Comparison of ENCODE assay signal across 24 mouse cellular contexts in genomic region chr6:128845998-128846542, GRCm38 (mm10). TPM values are rescaled to one million over a fixed set of nuclear protein-coding genes. Genes with fewer than 3 reads are reported as not detected.
DNase-seq lines count a peak whose midpoint lies in the region; ATAC-seq and TF ChIP-seq lines count a peak whose summit lies in the region.
"Had no signal": no experiment of that assay in that cellular context is flagged by ENCODE, and none has a peak within 500 bp of the region (broad histone marks: within the 10 kb centered on the region; RNA-seq: fewer than 3 reads in every experiment).

No protein-coding gene starts in this region.

- no peaks in the 10 kb centered on the region for H3K27me3 ChIP-seq in liver, embryonic 11.5 days (replicated peaks; ENCODE audit: control insufficient read depth, insufficient read depth, low read length)
- H3K27me3 ChIP-seq in CH12.LX (replicated peaks): no peaks in the 10 kb centered on the region
- H3K27me3 ChIP-seq in liver, embryonic 15.5 days: no peaks in the 10 kb centered on the region
- H3K27me3 ChIP-seq: heart, embryonic 12.5 days; limb, embryonic 15.5 days; midbrain, embryonic 15.5 days; neural tube, embryonic 15.5 days had no signal

- H3K9ac ChIP-seq in liver, embryonic 11.5 days (ENCODE audit: low read depth, low read length): no peak overlapping the region
- no peak overlapping the region for H3K9ac ChIP-seq in CH12.LX (ENCODE audit: insufficient read depth, low read depth)
- no peak overlapping the region for H3K9ac ChIP-seq in liver, embryonic 15.5 days
- H3K9ac ChIP-seq: forebrain, postnatal 0 days; heart, embryonic 12.5 days; limb, embryonic 15.5 days; midbrain, embryonic 15.5 days; neural tube, embryonic 15.5 days had no signal

- H3K4me1 ChIP-seq in liver, embryonic 11.5 days (replicated peaks; ENCODE audit: control insufficient read depth, insufficient read depth, low read length): peaks cover 15% of the 10 kb centered on the region
- peaks cover 3 to 34% of the 10 kb centered on the region in 2 experiments for H3K4me1 ChIP-seq in CH12.LX (ENCODE audit: control insufficient read depth in 1 of 2, insufficient read depth in 2 of 2)
- H3K4me1 ChIP-seq in liver, embryonic 15.5 days (replicated peaks): peaks cover 42% of the 10 kb centered on the region

- 50% methylated on average over 6 of the region's 9 CpGs for WGBS in liver, embryonic 11.5 days
- WGBS in liver, embryonic 15.5 days (ENCODE audit: insufficient replicate concordance): 31% methylated on average over 9 of the region's 9 CpGs

- no peak overlapping the region for H3K27ac ChIP-seq in liver, embryonic 11.5 days (ENCODE audit: low read depth, low read length)
- no peak overlapping the region for H3K27ac ChIP-seq in CH12.LX (ENCODE audit: insufficient read depth, low read depth)
- no peak overlapping the region for H3K27ac ChIP-seq in liver, embryonic 15.5 days (replicated peaks)
- H3K27ac ChIP-seq: hindbrain, postnatal 0 days; limb, embryonic 15.5 days; midbrain, embryonic 15.5 days had no signal

- no peaks in the 10 kb centered on the region for H3K36me3 ChIP-seq in liver, embryonic 11.5 days (ENCODE audit: control insufficient read depth, insufficient read depth, low read length)
- H3K36me3 ChIP-seq in CH12.LX (replicated peaks in 1 of 2; ENCODE audit: control insufficient read depth in 1 of 2, insufficient read depth in 1 of 2, low read length in 1 of 2): peaks cover 23 to 37% of the 10 kb centered on the region in 2 experiments
- no peaks in the 10 kb centered on the region for H3K36me3 ChIP-seq in liver, embryonic 15.5 days (replicated peaks)
- H3K36me3 ChIP-seq: heart, embryonic 12.5 days; limb, embryonic 15.5 days; midbrain, embryonic 15.5 days; neural tube, embryonic 15.5 days had no signal

- in situ Hi-C loops in CH12.LX (cut with MboI; ENCODE audit: low pct_ligation_motif_present, low pct_unique_long_range_greater_than_20kb, low sequenced_read_pairs): loop anchor here (5.0 to 25.0 kb wide), 2 partner anchors 406 to 516 kb away; no protein-coding TSS in a partner anchor

- TF ChIP-seq EP300 in CH12.LX (IDR thresholded peaks at IDR 0.05; ENCODE audit: low read length): no peak

- peak; percentile 39 for ATAC-seq in liver, embryonic 11.5 days (replicated peaks; ENCODE audit: low FRiP score)
- ATAC-seq in liver, embryonic 15.5 days (ENCODE audit: insufficient read depth): peak; percentile 10
- ATAC-seq: forebrain, postnatal 0 days; midbrain, embryonic 15.5 days had no signal

- dilution Hi-C loops in CH12.LX (cut with MboI; ENCODE audit: extremely low pct_ligation_motif_present, extremely low pct_unique_long_range_greater_than_20kb, low sequenced_read_pairs): no loop called here

- H3K9me3 ChIP-seq in liver, embryonic 11.5 days (ENCODE audit: control insufficient read depth, low read length): no peaks in the 10 kb centered on the region
- H3K9me3 ChIP-seq in CH12.LX (replicated peaks; ENCODE audit: low read length): no peaks in the 10 kb centered on the region
- H3K9me3 ChIP-seq in liver, embryonic 15.5 days (replicated peaks): no peaks in the 10 kb centered on the region
- H3K9me3 ChIP-seq: heart, embryonic 12.5 days; limb, embryonic 15.5 days; midbrain, embryonic 15.5 days; neural tube, embryonic 15.5 days had no signal

- TF ChIP-seq CTCF in CH12.LX (conservative IDR thresholded peaks at IDR 0.05 in 1 of 2, IDR thresholded peaks at IDR 0.05 in 1 of 2; ENCODE audit: low read depth in 2 of 2, low read length in 2 of 2): 0 out of 4 replicates have a peak, but pooled peaks of 1 of the 2 experiments have one; percentile 32

- no peak for TF ChIP-seq RAD21 in CH12.LX (IDR thresholded peaks at IDR 0.05; ENCODE audit: low read depth, low read length)

- peak; percentile 35 for DNase-seq in embryo, embryonic 10 days (ENCODE audit: low spot score)
- DNase-seq in embryo, embryonic 9.5 days (ENCODE audit: extremely low spot score): no peak
- no peak for DNase-seq in liver, embryonic 11.5 days (ENCODE audit: low spot score)
- no peak for DNase-seq in liver
- DNase-seq in CH12.LX (ENCODE audit: extremely low read depth): peak; percentile 38
- no peak for DNase-seq in frontal cortex, postnatal 10 days (ENCODE audit: low spot score in 2 of 2)
- DNase-seq in spleen, postnatal 4 days (ENCODE audit: low spot score in 2 of 2): no peak

- peak; percentile 27; the same call in 1 of the 2 replicates for TF ChIP-seq POLR2A in CH12.LX (IDR thresholded peaks at IDR 0.05; ENCODE audit: low read depth, low read length)

- no peak overlapping the region for H3K4me3 ChIP-seq in liver, embryonic 11.5 days (ENCODE audit: low read depth, low read length)
- H3K4me3 ChIP-seq in CH12.LX (replicated peaks in 1 of 3; ENCODE audit: low read depth in 2 of 3, low read length in 2 of 3, poor library complexity in 1 of 3): no peak overlapping the region
- H3K4me3 ChIP-seq in liver, embryonic 15.5 days (replicated peaks): no peak overlapping the region
- H3K4me3 ChIP-seq: limb, embryonic 15.5 days; midbrain, embryonic 15.5 days; myocyte; neural tube, embryonic 15.5 days had no signal

- H3K79me2 ChIP-seq in CH12.LX (replicated peaks; ENCODE audit: control insufficient read depth, extremely low read depth, insufficient read depth, poor library complexity, severe bottlenecking): peaks cover 3% of the 10 kb centered on the region; the same call in 1 of the 2 replicates

- H3K4me2 ChIP-seq in liver, embryonic 11.5 days: no peak overlapping the region
- H3K4me2 ChIP-seq in CH12.LX (ENCODE audit: insufficient read depth, low read depth, poor library complexity, severe bottlenecking): no peak overlapping the region
- H3K4me2 ChIP-seq in liver, embryonic 15.5 days: no peak overlapping the region
- H3K4me2 ChIP-seq: limb, embryonic 15.5 days had no signal

TF ChIP-seq in CH12.LX, 34 proteins besides CTCF, POLR2A, EP300 and RAD21:
- TF ChIP-seq POLR2AphosphoS2 (IDR thresholded peaks at IDR 0.05; ENCODE audit: low read depth, low read length) (no peak), TBP (conservative IDR thresholded peaks at IDR 0.05; ENCODE audit: low read depth, low read length) (peak; percentile 97)

RNA-seq across cellular contexts. Expression of gene Klrb1b, which starts 19.9 kb away (rescaled TPM):
- polyA plus RNA-seq in liver, embryonic 11.5 days (2014; fragmentation: Nextera tagmentation; extraction: Ambion mirVana): not detected in 2 replicates
- total RNA-seq in CH12.LX (2012; rRNA removed) (not detected in 2 replicates), CH12.LX (2014; rRNA removed) (not detected in 2 replicates)
- polyA plus RNA-seq in CH12.LX (2012; ENCODE audit: insufficient read length, low read depth): not detected in 2 replicates
- polyA plus RNA-seq in liver, embryonic 15.5 days (2015; fragmentation: Nextera tagmentation; extraction: Ambion mirVana): 0.18 and 0.23 TPM in 2 replicates
- total RNA-seq: common myeloid progenitor, adult 5-6 weeks; forebrain, postnatal 0 days; gastrocnemius, adult 8-10 months; granulocyte monocyte progenitor cell, adult 5-6 weeks; hindbrain, postnatal 0 days; left cerebral cortex, adult 18-20 months; left cerebral cortex, postnatal 36 days had no signal
- polyA plus RNA-seq: forebrain, postnatal 0 days; heart, embryonic 12.5 days; hindbrain, postnatal 0 days; midbrain, embryonic 15.5 days; myocyte; neural tube, embryonic 15.5 days had no signal

RNA-seq across cellular contexts. Expression of gene Gm44511, which starts 20.0 kb away (rescaled TPM):
- not detected in 2 replicates for polyA plus RNA-seq in liver, embryonic 11.5 days (2014; fragmentation: Nextera tagmentation; extraction: Ambion mirVana)
- total RNA-seq in CH12.LX (2012; rRNA removed) (not detected in 2 replicates), CH12.LX (2014; rRNA removed) (not detected in 2 replicates)
- not detected in 2 replicates for polyA plus RNA-seq in CH12.LX (2012; ENCODE audit: insufficient read length, low read depth)
- polyA plus RNA-seq in liver, embryonic 15.5 days (2015; fragmentation: Nextera tagmentation; extraction: Ambion mirVana): not detected in 2 replicates
- total RNA-seq: adrenal gland, adult 18-20 months; forebrain, postnatal 0 days; granulocyte monocyte progenitor cell, adult 5-6 weeks; heart, postnatal 14 days; hindbrain, postnatal 0 days; left cerebral cortex, adult 18-20 months; left cerebral cortex, postnatal 36 days had no signal
- polyA plus RNA-seq: forebrain, postnatal 0 days; heart, embryonic 12.5 days; hindbrain, postnatal 0 days; limb, embryonic 15.5 days; midbrain, embryonic 15.5 days; myocyte; neural tube, embryonic 15.5 days had no signal

RNA-seq across cellular contexts. Expression of gene Clec2i, which starts 41.3 kb away (rescaled TPM):
- not detected in 2 replicates for polyA plus RNA-seq in liver, embryonic 11.5 days (2014; fragmentation: Nextera tagmentation; extraction: Ambion mirVana)
- total RNA-seq in CH12.LX (2012; rRNA removed) (34.4 and 38.5 TPM in 2 replicates), CH12.LX (2014; rRNA removed) (104 and 134 TPM in 2 replicates)
- polyA plus RNA-seq in CH12.LX (2012; ENCODE audit: insufficient read length, low read depth): 80.7 and 90.3 TPM in 2 replicates
- polyA plus RNA-seq in liver, embryonic 15.5 days (2015; fragmentation: Nextera tagmentation; extraction: Ambion mirVana): 0.17 and 0.25 TPM in 2 replicates
- total RNA-seq: forebrain, postnatal 0 days; gastrocnemius, adult 8-10 months; hindbrain, postnatal 0 days; layer of hippocampus, adult 8-10 months; left cerebral cortex, adult 18-20 months; left cerebral cortex, postnatal 36 days had no signal
- polyA plus RNA-seq: embryonic facial prominence, embryonic 14.5 days; heart, embryonic 12.5 days; limb, embryonic 15.5 days; midbrain, embryonic 15.5 days; myocyte; neural tube, embryonic 15.5 days had no signal

RNA-seq across cellular contexts. Expression of gene BC035044, which starts 44.9 kb away (rescaled TPM):
- polyA plus RNA-seq in liver, embryonic 11.5 days (2014; fragmentation: Nextera tagmentation; extraction: Ambion mirVana): 4.7 and 5.3 TPM in 2 replicates
- total RNA-seq in CH12.LX (2012; rRNA removed): 51.6 and 53.5 TPM in 2 replicates
- 121 and 124 TPM in 2 replicates for total RNA-seq in CH12.LX (2014; rRNA removed)
- 49.4 and 49.7 TPM in 2 replicates for polyA plus RNA-seq in CH12.LX (2012; ENCODE audit: insufficient read length, low read depth)
- polyA plus RNA-seq in liver, embryonic 15.5 days (2015; fragmentation: Nextera tagmentation; extraction: Ambion mirVana): 5.8 and 6.9 TPM in 2 replicates
- total RNA-seq: gastrocnemius, adult 8-10 months; hindbrain, postnatal 0 days had no signal
- polyA plus RNA-seq: myocyte had no signal

RNA-seq across cellular contexts. Expression of gene Klrb1c, which starts 57.1 kb away (rescaled TPM):
- polyA plus RNA-seq in liver, embryonic 11.5 days (2014; fragmentation: Nextera tagmentation; extraction: Ambion mirVana): not detected in 2 replicates
- not detected in 2 replicates for total RNA-seq in CH12.LX (2012; rRNA removed)
- not detected in 2 replicates for total RNA-seq in CH12.LX (2014; rRNA removed)
- polyA plus RNA-seq in CH12.LX (2012; ENCODE audit: insufficient read length, low read depth): not detected in 2 replicates
- polyA plus RNA-seq in liver, embryonic 15.5 days (2015; fragmentation: Nextera tagmentation; extraction: Ambion mirVana): 0.25 and 0.37 TPM in 2 replicates
- total RNA-seq: gastrocnemius, adult 8-10 months; left cerebral cortex, adult 18-20 months; left cerebral cortex, postnatal 36 days had no signal
- polyA plus RNA-seq: embryonic facial prominence, embryonic 14.5 days; heart, embryonic 12.5 days; limb, embryonic 15.5 days; myocyte had no signal

Comparison
In these comparisons a context has a peak if more than half of its experiments do, and no peak if none do; other contexts are left out.
1. DNase-seq: peak in embryo, embryonic 10 days (single experiment) and CH12.LX (single experiment); none in embryo, embryonic 9.5 days (single experiment), liver, embryonic 11.5 days (single experiment), liver (single experiment), frontal cortex, postnatal 10 days (0 of 2) and spleen, postnatal 4 days (0 of 2).
2. RNA of gene Clec2i, which starts 41.3 kb away (polyA plus RNA-seq): 80.7 to 90.3 TPM in CH12.LX; 0.17 to 0.25 TPM in liver, embryonic 15.5 days and not detected in liver, embryonic 11.5 days; every median in the first group is over 10 times any median in the second.